Mouse (Mus musculus) heart, embryonic 12.5 days (tissue): Measurements from ENCODE around the gene Lyrm1. TPM values are rescaled to one million over a fixed set of nuclear protein-coding genes. Genes with fewer than 3 reads are reported as not detected.

Experiments used
- ATAC-seq: fragments of 200-750 bp; cut with Nextera tagmentation; 2 replicates; pipeline ENCODE4 v1.8.0; 2017; ENCODE audit warnings: moderate TSS enrichment, moderate library complexity; ENCODE audit not compliant: insufficient number of reproducible peaks, low FRiP score
- H3K27ac ChIP-seq: fragments of 300-500 bp; sonication (generic); 2 replicates; pipeline ENCODE4 v1.5.1; 2016; ENCODE audit warnings: mild to moderate bottlenecking, moderate library complexity; ENCODE audit not compliant: poor library complexity, severe bottlenecking
- H3K27me3 ChIP-seq: fragments of 300-500 bp; sonication (generic); replicated peaks from 2 replicates; pipeline ENCODE4 v1.6.1; 2016; ENCODE audit warnings: mild to moderate bottlenecking, moderate library complexity
- H3K36me3 ChIP-seq: fragments of 300-500 bp; sonication (generic); 2 replicates; pipeline ENCODE4 v1.6.1; 2016; ENCODE audit warnings: mild to moderate bottlenecking, moderate library complexity
- H3K4me1 ChIP-seq: fragments of 300-500 bp; sonication (generic); replicated peaks from 2 replicates; pipeline ENCODE4 v1.6.1; 2016; ENCODE audit warnings: mild to moderate bottlenecking
- H3K4me2 ChIP-seq: fragments of 300-500 bp; sonication (generic); 2 replicates; pipeline ENCODE4 v1.6.1; 2016; ENCODE audit warnings: mild to moderate bottlenecking, moderate library complexity
- H3K4me3 ChIP-seq: fragments of 300-500 bp; sonication (generic); 2 replicates; pipeline ENCODE4 v1.5.1; 2016; ENCODE audit warnings: mild to moderate bottlenecking
- H3K9ac ChIP-seq: fragments of 300-500 bp; sonication (generic); 2 replicates; pipeline ENCODE4 v1.6.1; 2016; ENCODE audit warnings: mild to moderate bottlenecking, moderate library complexity
- H3K9me3 ChIP-seq: fragments of 300-500 bp; sonication (generic); replicated peaks from 2 replicates; pipeline ENCODE4 v1.6.1; 2016; ENCODE audit warnings: mild to moderate bottlenecking, moderate library complexity
- WGBS: fragments of 180-500 bp; shearing (Covaris S2); methylation state at CpG from one replicate; pipeline ENCODE4 v1.1.7; 2016; 5-methylcytosine and 5-hydroxymethylcytosine counted together
- polyA plus RNA-seq: library from polyadenylated mRNA; unstranded; fragments of >200 nt; fragmentation: Nextera tagmentation; extraction: Ambion mirVana; gene quantifications from 2 replicates; pipeline ENCODE4 v1.2.1, GENCODE M21; 2016

The Lyrm1 gene
- polyA plus RNA-seq, 1 experiment from 2014 or later: 9.2 TPM

DNA sequence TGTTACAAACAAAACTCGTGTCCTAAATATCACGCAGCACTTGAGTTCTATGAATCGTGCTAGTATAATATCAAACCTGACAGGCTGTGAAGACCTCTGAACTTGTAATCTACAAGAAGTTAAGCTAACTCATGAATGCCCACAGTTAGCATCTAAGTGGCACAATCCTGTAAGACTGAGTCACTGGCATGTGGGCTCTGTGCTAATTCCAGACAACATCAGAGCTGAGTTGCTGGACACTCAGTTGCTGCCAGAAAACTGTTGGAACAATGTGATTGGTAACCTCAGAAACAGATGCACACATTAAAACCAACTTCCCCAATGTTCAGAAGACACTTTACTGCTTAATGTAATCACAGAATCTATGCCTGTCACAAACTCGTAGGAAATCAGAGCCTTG lies 7.8 kb upstream of the Lyrm1 start:
- ATAC-seq: no peak
- H3K27me3 ChIP-seq: no peaks in the 10 kb centered on the region
- no peaks in the 10 kb centered on the region for H3K9me3 ChIP-seq
- H3K4me2 ChIP-seq: no peak overlapping the region
- H3K9ac ChIP-seq: no peak overlapping the region
- H3K36me3 ChIP-seq: peaks cover 5% of the 10 kb centered on the region; the same call in 1 of the 2 replicates
- 75% methylated on average over 4 of the region's 4 CpGs for WGBS
- no peak overlapping the region for H3K4me3 ChIP-seq
- no peak overlapping the region for H3K27ac ChIP-seq
- peaks cover 2% of the 10 kb centered on the region; the same call in 1 of the 2 replicates for H3K4me1 ChIP-seq

DNA sequence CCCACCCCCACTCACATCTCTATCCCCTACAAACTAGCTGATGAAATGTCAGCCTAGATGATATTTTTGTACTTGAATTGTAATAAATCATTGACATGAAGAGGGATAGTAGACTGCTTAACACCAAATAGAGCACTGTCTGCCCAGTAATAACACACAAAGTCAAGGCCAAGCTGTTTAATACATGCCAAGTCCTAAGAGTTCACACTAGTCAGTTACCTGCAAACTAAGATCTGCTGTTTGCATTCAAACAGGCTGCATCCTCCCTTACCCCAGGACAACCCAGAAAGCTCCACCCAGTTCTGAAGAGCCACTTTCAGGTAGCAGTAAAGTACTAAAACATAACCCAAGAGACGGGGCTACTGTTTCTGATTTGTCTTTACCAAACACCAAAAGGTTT lies 3.5 kb upstream of the Lyrm1 start:
- Histone ChIP-seq H3K4me2 (no peak overlapping the region), H3K9ac (no peak overlapping the region), H3K27me3 (no peaks in the 10 kb centered on the region), H3K27ac (no peak overlapping the region), H3K4me3 (no peak overlapping the region), H3K9me3 (no peaks in the 10 kb centered on the region), H3K36me3 (no peaks in the 10 kb centered on the region), H3K4me1 (peaks cover 14% of the 10 kb centered on the region; the same call in 1 of the 2 replicates)
- ATAC-seq: no peak
- WGBS: 92% methylated on average over 1 of the region's 1 CpGs

DNA sequence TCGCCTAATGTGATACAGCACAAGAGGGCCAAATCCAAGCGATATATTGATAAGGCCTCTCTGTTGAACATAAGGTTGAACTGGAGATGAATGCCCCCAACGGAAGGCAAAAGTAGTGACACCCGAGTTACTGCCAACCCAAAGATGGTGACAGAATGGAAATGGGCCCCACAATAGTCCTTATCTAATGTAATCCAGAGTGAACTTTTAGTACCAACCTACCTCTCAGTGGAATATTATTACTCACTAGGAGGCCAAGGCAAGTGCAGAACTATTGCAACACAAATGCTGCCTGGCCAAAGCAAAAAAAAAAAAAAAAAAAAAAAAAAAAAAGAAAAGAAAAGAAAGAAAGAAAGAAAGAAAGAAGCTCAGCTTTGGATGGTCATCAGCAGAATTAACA lies 2.9 kb upstream of the Lyrm1 start:
- no peak for ATAC-seq
- Histone ChIP-seq H3K27me3 (no peaks in the 10 kb centered on the region), H3K4me2 (no peak overlapping the region), H3K36me3 (no peaks in the 10 kb centered on the region), H3K4me3 (no peak overlapping the region), H3K9ac (no peak overlapping the region), H3K27ac (no peak overlapping the region), H3K4me1 (peaks cover 13% of the 10 kb centered on the region; the same call in 1 of the 2 replicates), H3K9me3 (no peaks in the 10 kb centered on the region)
- WGBS: 81% methylated on average over 4 of the region's 4 CpGs

DNA sequence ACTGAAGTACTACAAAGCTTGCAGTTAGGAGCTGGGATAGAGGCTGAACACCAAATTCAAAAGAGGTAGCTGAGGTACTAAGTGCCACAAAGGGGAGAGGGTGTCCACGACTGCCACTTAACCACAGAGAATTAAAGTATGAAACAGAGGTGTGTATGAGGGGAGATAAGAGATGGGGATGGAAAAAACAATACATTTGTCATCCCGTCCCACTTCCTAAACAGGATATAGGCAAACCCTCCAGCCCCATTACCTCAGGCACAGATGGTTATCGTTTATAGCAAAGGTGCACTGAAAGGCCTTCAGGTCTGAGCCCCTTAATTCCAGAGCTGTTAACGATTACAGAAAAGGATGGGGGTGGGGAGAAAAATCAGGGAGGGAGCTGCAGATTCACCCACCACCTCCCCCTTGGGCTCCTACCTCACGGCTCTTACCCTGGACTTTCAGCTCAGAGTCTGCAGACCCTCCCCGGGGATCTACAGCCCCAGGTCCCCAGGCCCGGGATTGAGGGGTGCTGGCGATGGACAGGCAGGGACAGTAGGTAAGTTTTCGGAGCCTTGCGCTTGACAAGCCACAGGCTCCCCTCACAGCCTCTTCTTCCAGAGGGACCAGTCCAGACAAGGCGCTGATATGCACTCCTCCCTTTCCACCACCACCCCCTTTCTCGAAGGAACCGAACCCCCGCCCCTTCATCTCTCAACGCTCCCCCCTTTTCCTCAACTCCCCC lies 680 bp upstream of the Lyrm1 start:
- Histone ChIP-seq H3K4me3 (peak overlapping the region; percentile 86), H3K27ac (peak overlapping the region; percentile 97), H3K36me3 (no peaks in the 10 kb centered on the region), H3K4me1 (peaks cover 14% of the 10 kb centered on the region; the same call in 1 of the 2 replicates), H3K9me3 (no peaks in the 10 kb centered on the region), H3K27me3 (no peaks in the 10 kb centered on the region), H3K9ac (peak overlapping the region; percentile 94), H3K4me2 (peak overlapping the region; percentile 87)
- peak; percentile 40 for ATAC-seq
- WGBS: 1% methylated on average over 15 of the region's 15 CpGs

GRCm38 (mm10) chr7:119897521-119898109 lies 2.0 kb downstream of the Lyrm1 start:
- no peak overlapping the region for H3K27ac ChIP-seq
- no peak overlapping the region for H3K4me3 ChIP-seq
- H3K9ac ChIP-seq: no peak overlapping the region
- H3K36me3 ChIP-seq: no peaks in the 10 kb centered on the region
- no peak overlapping the region for H3K4me2 ChIP-seq
- ATAC-seq: no peak
- no peaks in the 10 kb centered on the region for H3K27me3 ChIP-seq
- no peaks in the 10 kb centered on the region for H3K9me3 ChIP-seq
- peaks cover 14% of the 10 kb centered on the region; the same call in 1 of the 2 replicates for H3K4me1 ChIP-seq
- WGBS: 85% methylated on average over 8 of the region's 8 CpGs

DNA sequence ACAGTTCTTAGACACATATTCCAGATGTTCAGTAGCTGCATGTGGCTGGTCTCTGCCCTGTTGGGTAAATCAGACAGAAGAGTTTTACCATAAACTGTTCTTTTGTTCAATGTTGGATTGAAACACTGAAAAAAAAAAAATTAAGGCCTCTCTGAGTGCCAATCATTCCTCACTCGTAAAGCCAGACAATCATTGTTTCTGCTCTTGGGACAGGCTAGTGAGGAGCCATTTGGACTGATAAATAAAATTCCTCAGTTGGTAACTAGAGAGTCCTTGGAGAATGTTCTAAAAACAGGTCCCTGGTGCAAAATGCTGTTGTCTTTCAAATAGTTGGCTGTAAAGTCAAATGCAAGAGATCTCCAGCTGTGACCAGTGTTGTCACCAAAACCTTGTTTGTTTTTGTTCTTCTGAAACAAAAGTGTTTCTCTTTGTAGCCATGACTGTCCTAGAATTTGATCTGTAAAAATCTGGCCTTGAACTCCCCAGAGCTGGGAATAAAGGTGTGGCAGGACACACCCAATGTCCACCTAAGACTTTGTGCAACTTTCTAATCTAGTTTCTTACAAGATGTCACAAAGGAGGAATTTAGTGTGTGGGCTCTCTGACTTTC lies 2.7 kb downstream of the Lyrm1 start:
- H3K27ac ChIP-seq: no peak overlapping the region
- WGBS: 33% methylated on average over 1 of the region's 1 CpGs
- no peak for ATAC-seq
- H3K9ac ChIP-seq: no peak overlapping the region
- peaks cover 13% of the 10 kb centered on the region; the same call in 1 of the 2 replicates for H3K4me1 ChIP-seq
- no peak overlapping the region for H3K4me3 ChIP-seq
- no peak overlapping the region for H3K4me2 ChIP-seq
- H3K27me3 ChIP-seq: no peaks in the 10 kb centered on the region
- no peaks in the 10 kb centered on the region for H3K36me3 ChIP-seq
- no peaks in the 10 kb centered on the region for H3K9me3 ChIP-seq

DNA sequence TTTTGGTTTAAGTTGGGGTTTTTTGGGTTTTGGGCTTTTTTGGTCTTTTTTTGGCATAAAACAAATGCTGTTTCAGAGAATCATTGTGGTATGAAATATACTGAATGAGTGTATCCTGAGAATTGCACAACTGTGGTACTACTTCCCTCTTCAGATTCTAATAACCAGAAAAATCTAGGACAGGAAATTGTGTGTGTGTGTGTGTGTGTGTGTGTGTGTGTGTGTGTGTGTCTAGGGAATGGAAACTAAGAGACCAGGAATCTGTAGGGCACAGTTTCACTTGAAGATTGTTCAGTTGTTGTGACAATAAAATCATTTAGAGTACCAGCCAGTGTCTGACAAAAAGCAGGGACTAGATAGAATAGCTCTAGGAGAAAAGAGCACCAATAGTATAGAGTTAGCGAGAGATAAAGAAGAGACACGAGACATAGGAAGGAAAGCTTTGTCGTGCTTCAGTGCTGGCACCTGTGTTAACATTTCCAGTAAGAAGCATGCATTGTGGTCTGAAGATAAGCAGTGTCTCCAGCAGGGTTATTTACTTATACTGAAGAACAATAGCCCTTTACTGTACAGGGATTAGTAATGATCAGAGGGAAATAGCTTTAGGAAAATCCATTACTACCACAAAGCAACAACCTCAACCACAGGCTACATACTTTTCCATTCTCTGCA lies 3.9 kb downstream of the Lyrm1 start:
- Histone ChIP-seq H3K4me3 (no peak overlapping the region), H3K4me1 (0 out of 2 replicates have a peak, but pooled peaks cover 8% of the 10 kb centered on the region), H3K27ac (no peak overlapping the region), H3K9ac (no peak overlapping the region), H3K36me3 (no peaks in the 10 kb centered on the region), H3K9me3 (no peaks in the 10 kb centered on the region), H3K4me2 (no peak overlapping the region), H3K27me3 (no peaks in the 10 kb centered on the region)
- ATAC-seq: no peak
- 41% methylated on average over 3 of the region's 3 CpGs for WGBS

GRCm38 (mm10) chr7:119906523-119907215 lies 11.0 kb downstream of the Lyrm1 start:
- WGBS: 88% methylated on average over 3 of the region's 3 CpGs
- Histone ChIP-seq H3K4me3 (no peak overlapping the region), H3K9ac (no peak overlapping the region), H3K4me2 (no peak overlapping the region), H3K9me3 (no peaks in the 10 kb centered on the region), H3K36me3 (no peaks in the 10 kb centered on the region), H3K27me3 (no peaks in the 10 kb centered on the region), H3K4me1 (no peaks in the 10 kb centered on the region), H3K27ac (no peak overlapping the region)
- ATAC-seq: no peak

DNA sequence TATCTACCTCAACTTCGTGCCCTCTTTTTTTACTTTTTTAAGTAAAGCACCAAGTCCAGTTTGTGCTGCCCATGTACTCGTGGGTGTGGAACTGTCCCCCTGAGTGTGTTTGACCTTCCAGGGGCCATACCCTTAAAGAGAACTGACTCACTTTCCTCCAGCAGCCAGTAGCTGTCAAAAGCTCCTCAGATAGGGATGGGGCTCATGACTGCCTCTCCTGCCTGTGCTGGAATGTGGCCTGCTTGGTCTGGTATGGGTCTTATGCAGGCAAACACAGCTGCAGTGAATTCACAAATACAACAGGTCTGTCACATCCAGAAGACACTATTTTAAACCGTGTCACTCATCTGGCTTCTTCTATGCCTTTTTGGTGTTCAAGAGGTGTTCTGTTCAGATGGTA lies 16.1 kb downstream of the Lyrm1 start:
- 0 out of 2 replicates have a peak, but pooled peaks have one; percentile 39 for ATAC-seq

GRCm38 (mm10) chr7:119920457-119920856 lies 24.8 kb downstream of the Lyrm1 start:
- Histone ChIP-seq H3K36me3 (no peaks in the 10 kb centered on the region), H3K4me2 (peak overlapping the region; percentile 29; the same call in 1 of the 2 replicates), H3K4me3 (no peak overlapping the region), H3K9me3 (no peaks in the 10 kb centered on the region), H3K9ac (no peak overlapping the region), H3K27me3 (no peaks in the 10 kb centered on the region), H3K4me1 (peaks cover 8% of the 10 kb centered on the region), H3K27ac (peak overlapping the region; percentile 51; the same call in 1 of the 2 replicates)
- ATAC-seq: peak; percentile 71; the same call in 1 of the 2 replicates
- 20% methylated on average over 2 of the region's 2 CpGs for WGBS

More for the DNA sequence above, 16.1 kb downstream of the Lyrm1 start:
- Histone ChIP-seq H3K27me3 (no peaks in the 10 kb centered on the region), H3K9me3 (no peaks in the 10 kb centered on the region), H3K4me2 (no peak overlapping the region), H3K4me1 (no peaks in the 10 kb centered on the region), H3K9ac (no peak overlapping the region), H3K27ac (no peak overlapping the region), H3K4me3 (no peak overlapping the region), H3K36me3 (no peaks in the 10 kb centered on the region)
- 54% methylated on average over 3 of the region's 3 CpGs for WGBS
